Mouse (Mus musculus): ENCODE measurements around the gene Zbtb45. TPM values are rescaled to one million over a fixed set of nuclear protein-coding genes. Genes with fewer than 3 reads are reported as not detected.

Zbtb45 gene
- total and polyA plus RNA-seq, 3 experiments = 16.8 to 36.3 TPM; not detected in 1

DNA sequence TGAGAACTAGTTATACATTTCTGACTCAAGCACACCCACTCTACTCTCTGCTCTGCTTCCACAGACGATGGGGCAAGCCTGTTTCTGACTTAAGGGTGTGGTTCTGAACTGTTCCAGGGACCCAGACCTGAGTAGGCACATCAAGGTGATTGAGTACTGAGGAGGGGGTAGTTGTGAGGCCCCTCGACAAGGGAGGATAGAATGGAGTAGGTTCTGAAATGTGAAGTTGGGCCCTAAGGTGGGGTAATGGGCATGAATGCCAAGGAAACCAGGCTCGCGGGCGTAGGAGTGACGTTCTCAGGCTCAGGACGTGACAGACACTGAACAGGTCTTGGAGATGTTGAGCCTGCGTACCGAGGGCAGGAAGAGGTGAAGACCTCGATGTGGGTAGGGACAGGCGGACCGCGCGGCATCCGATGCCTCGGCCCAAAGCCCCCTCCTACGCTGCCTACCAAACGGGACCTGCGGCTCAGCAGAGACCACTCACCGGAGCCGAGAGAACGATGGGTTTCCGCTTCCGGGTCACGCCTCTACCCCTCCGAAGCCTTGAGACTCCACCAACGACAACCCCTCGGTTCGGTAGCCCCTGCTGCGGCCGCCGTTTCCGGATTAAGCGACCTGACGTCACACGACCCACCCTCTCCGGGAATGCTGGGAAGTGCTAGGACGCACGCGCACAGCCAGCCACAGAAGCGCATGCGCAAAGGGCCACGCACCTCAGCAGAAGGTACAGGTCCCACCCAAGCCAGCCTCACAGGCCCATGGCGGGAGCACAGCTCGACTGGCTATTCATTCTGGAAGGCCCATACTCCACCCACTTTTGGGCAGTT, 24.5 kb upstream of the Zbtb45 start, which contains the start of gene Chmp2a (continued):
- TF ChIP-seq ZMIZ1 (IDR thresholded peaks at IDR 0.05; ENCODE audit: low read depth, low read length) = peak; percentile 99
- peak; percentile 59 for TF ChIP-seq MYB (IDR thresholded peaks at IDR 0.05; ENCODE audit: low read depth, low read length)
- TF ChIP-seq GABPA (IDR thresholded peaks at IDR 0.05; ENCODE audit: low read depth, low read length) = no peak
- TF ChIP-seq CHD2 (IDR thresholded peaks at IDR 0.05; ENCODE audit: low read length) = peak; percentile 85
- TF ChIP-seq ETS1 (IDR thresholded peaks at IDR 0.05; ENCODE audit: low read depth, low read length) = peak; percentile 63
- no peak for TF ChIP-seq ZNF384 (IDR thresholded peaks at IDR 0.05; ENCODE audit: low read depth, low read length)
- TF ChIP-seq CHD1 (IDR thresholded peaks at IDR 0.05; ENCODE audit: low read depth, low read length) = no peak
- peak; percentile 100 for TF ChIP-seq POLR2AphosphoS2 (IDR thresholded peaks at IDR 0.05; ENCODE audit: low read length)
- TF ChIP-seq JUND (IDR thresholded peaks at IDR 0.05; ENCODE audit: low read depth, low read length) = no peak
- TF ChIP-seq EP300 (IDR thresholded peaks at IDR 0.05; ENCODE audit: low read depth in 1 of 2, low read length in 2 of 2) = peak in 1 of 2 experiments; percentile 52; a peak in 2 of 4 replicates
- TF ChIP-seq RAD21 (IDR thresholded peaks at IDR 0.05; ENCODE audit: low read depth, low read length) = no peak
- TF ChIP-seq ELF1 (IDR thresholded peaks at IDR 0.05; ENCODE audit: low read depth, low read length) = peak; percentile 99
- peak; percentile 96 for TF ChIP-seq HCFC1 (IDR thresholded peaks at IDR 0.05; ENCODE audit: low read depth, low read length)
- no peak for TF ChIP-seq CTCF (IDR thresholded peaks at IDR 0.05 in 2 of 3, conservative IDR thresholded peaks at IDR 0.05 in 1 of 3; ENCODE audit: control insufficient read depth in 1 of 3, insufficient read depth in 1 of 3, low read depth in 2 of 3, low read length in 3 of 3, poor library complexity in 1 of 3, severe bottlenecking in 1 of 3)
- no peak for TF ChIP-seq GATA1 (IDR thresholded peaks at IDR 0.05; ENCODE audit: low read depth, low read length)
- TF ChIP-seq NELFE (IDR thresholded peaks at IDR 0.05; ENCODE audit: low read depth, low read length) = peak; percentile 75
- no peak for TF ChIP-seq MEF2A (IDR thresholded peaks at IDR 0.05; ENCODE audit: extremely low read depth, insufficient replicate concordance, low read depth, low read length, poor library complexity, severe bottlenecking)
- TF ChIP-seq KAT2A (conservative IDR thresholded peaks at IDR 0.05; ENCODE audit: low read depth, low read length) = peak; percentile 78
- peak; percentile 76 for TF ChIP-seq MXI1 (IDR thresholded peaks at IDR 0.05; ENCODE audit: low read depth, low read length)
- no peak for TF ChIP-seq ZC3H11A (IDR thresholded peaks at IDR 0.05; ENCODE audit: low read depth, low read length)
- TF ChIP-seq TBP (IDR thresholded peaks at IDR 0.05; ENCODE audit: low read depth, low read length) = peak; percentile 71; the same call in 1 of the 2 replicates

DNA sequence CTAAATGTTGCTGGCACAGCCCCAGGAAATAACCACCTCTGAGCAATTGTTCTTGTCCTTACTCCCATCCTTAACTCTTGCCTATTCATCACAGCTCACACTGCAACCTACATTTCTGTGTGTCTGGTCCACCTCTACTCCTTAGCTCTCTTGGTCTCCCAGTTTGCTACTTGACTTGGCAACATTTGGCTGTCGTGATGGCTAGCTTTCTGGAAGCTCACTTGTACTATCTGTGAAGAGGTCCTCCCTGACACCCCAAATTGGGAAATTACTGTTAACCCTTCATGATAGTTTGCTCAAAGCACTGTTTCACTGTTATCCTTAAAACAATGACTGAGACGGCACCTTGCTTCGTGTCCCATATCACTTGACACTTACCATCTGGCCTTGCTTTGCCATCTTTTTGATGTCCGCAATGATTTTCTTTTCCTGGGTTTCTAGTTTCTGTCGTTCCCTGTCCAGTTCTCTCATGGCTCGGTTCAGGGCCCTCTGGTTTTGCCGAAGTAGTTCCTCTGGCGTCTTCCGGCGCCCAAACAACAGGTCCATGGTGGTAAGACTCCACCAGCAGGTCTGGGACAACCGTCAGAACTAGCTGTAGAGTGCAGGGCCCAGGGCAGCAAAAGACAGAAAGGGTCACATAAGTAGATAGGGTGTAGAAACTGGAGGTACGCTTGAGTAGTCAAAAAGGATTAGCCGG, 23.8 kb upstream of the Zbtb45 start:
- DNase-seq (ENCODE audit: low read depth, low spot score) = peak; percentile 49
- Histone ChIP-seq H3K9me3 (replicated peaks; ENCODE audit: insufficient read depth, low read length) (no peaks in the 10 kb centered on the region), H3K4me3 (ENCODE audit: control insufficient read depth in 1 of 2, insufficient read depth in 1 of 2, low read depth in 2 of 2, low read length in 2 of 2) (peak overlapping the region; percentile 58 to 77), H3K27me3 (ENCODE audit: control insufficient read depth in 1 of 2, insufficient read depth in 2 of 2, low read length in 2 of 2) (no peaks in the 10 kb centered on the region), H3K9ac (ENCODE audit: control insufficient read depth, low read depth, low read length, poor library complexity, severe bottlenecking) (peak overlapping the region; percentile 76), H3K27ac (ENCODE audit: control insufficient read depth, low read depth, low read length) (peak overlapping the region; percentile 86), H3K4me1 (ENCODE audit: control insufficient read depth in 1 of 2, insufficient read depth in 2 of 2, low read length in 2 of 2) (peaks cover 0 to 19% of the 10 kb centered on the region in 2 experiments; a peak in 1 of 4 replicates), H3K79me2 (ENCODE audit: control insufficient read depth, insufficient read depth, low read length, poor library complexity) (peaks cover 27% of the 10 kb centered on the region), H3K36me3 (ENCODE audit: control insufficient read depth in 1 of 2, insufficient read depth in 2 of 2, low read length in 2 of 2) (peaks cover 4 to 7% of the 10 kb centered on the region in 2 experiments; a peak in 3 of 4 replicates)
- TF ChIP-seq MYB (IDR thresholded peaks at IDR 0.05; ENCODE audit: low read depth, low read length) (no peak), ZMIZ1 (IDR thresholded peaks at IDR 0.05; ENCODE audit: low read depth, low read length) (peak; percentile 31; the same call in 1 of the 2 replicates), ETS1 (IDR thresholded peaks at IDR 0.05; ENCODE audit: low read depth, low read length) (no peak), EP300 (IDR thresholded peaks at IDR 0.05; ENCODE audit: low read depth in 1 of 2, low read length in 2 of 2) (no peak), TCF12 (IDR thresholded peaks at IDR 0.05; ENCODE audit: low read depth, low read length) (no peak), TBP (IDR thresholded peaks at IDR 0.05; ENCODE audit: low read depth, low read length) (no peak), E2F4 (IDR thresholded peaks at IDR 0.05; ENCODE audit: borderline replicate concordance, low read depth, low read length) (no peak), POLR2A (IDR thresholded peaks at IDR 0.05; ENCODE audit: control insufficient read depth in 1 of 2, insufficient read depth in 1 of 2, low read depth in 1 of 2, low read length in 2 of 2, poor library complexity in 1 of 2) (0 out of 4 replicates have a peak, but pooled peaks of 1 of the 2 experiments have one; percentile 21), GABPA (IDR thresholded peaks at IDR 0.05; ENCODE audit: low read depth, low read length) (no peak), ZNF384 (IDR thresholded peaks at IDR 0.05; ENCODE audit: low read depth, low read length) (no peak), SMC3 (IDR thresholded peaks at IDR 0.05; ENCODE audit: low read depth, low read length) (no peak), USF1 (IDR thresholded peaks at IDR 0.05; ENCODE audit: low read depth, low read length) (no peak)
